Mouse (Mus musculus) midbrain, embryonic 15.5 days (tissue): ENCODE results near the gene Nol4l. TPM values are rescaled to one million over a fixed set of nuclear protein-coding genes. Genes with fewer than 3 reads are reported as not detected.

Source experiments
- ATAC-seq: fragments of 200-750 bp; cut with Nextera tagmentation; replicated peaks from 2 replicates; pipeline ENCODE4 v1.8.0; 2017; ENCODE audit warnings: moderate TSS enrichment
- H3K27ac ChIP-seq: fragments of 300-500 bp; sonication (generic); 2 replicates; pipeline ENCODE4 v1.5.1; 2015; ENCODE audit warnings: mild to moderate bottlenecking, inconsistent platforms
- H3K27me3 ChIP-seq: fragments of 300-500 bp; sonication (generic); replicated peaks from 2 replicates; pipeline ENCODE4 v1.6.1; 2015; ENCODE audit warnings: inconsistent platforms
- H3K36me3 ChIP-seq: fragments of 300-500 bp; sonication (generic); replicated peaks from 2 replicates; pipeline ENCODE4 v1.6.1; 2015; ENCODE audit warnings: inconsistent platforms
- H3K4me1 ChIP-seq: fragments of 300-500 bp; sonication (generic); 2 replicates; pipeline ENCODE4 v1.6.1; 2015; ENCODE audit warnings: inconsistent platforms
- H3K4me2 ChIP-seq: fragments of 300-500 bp; sonication (generic); 2 replicates; pipeline ENCODE4 v1.6.1; 2015; ENCODE audit warnings: inconsistent platforms, mild to moderate bottlenecking, moderate library complexity
- H3K4me3 ChIP-seq: fragments of 300-500 bp; sonication (generic); 2 replicates; pipeline ENCODE4 v1.5.1; 2015; ENCODE audit warnings: mild to moderate bottlenecking, inconsistent platforms
- H3K9ac ChIP-seq: fragments of 300-500 bp; sonication (generic); 2 replicates; pipeline ENCODE4 v1.6.1; 2015; ENCODE audit warnings: mild to moderate bottlenecking, inconsistent platforms
- H3K9me3 ChIP-seq: fragments of 300-500 bp; sonication (generic); 2 replicates; pipeline ENCODE4 v1.6.1; 2016; ENCODE audit warnings: inconsistent platforms
- WGBS: fragments of 180-500 bp; shearing (Covaris S2); methylation state at CpG from one replicate; pipeline ENCODE4 v1.1.7; 2015; ENCODE audit warnings: mixed read lengths; 5-methylcytosine and 5-hydroxymethylcytosine counted together
- polyA plus RNA-seq: library from polyadenylated mRNA; unstranded; fragments of >200 nt; fragmentation: Nextera tagmentation; extraction: Ambion mirVana; gene quantifications from 2 replicates; pipeline ENCODE4 v1.2.1, GENCODE M21; 2015

Gene Nol4l
- polyA plus RNA-seq, 1 experiment from 2014 or later: 54.6 TPM

DNA sequence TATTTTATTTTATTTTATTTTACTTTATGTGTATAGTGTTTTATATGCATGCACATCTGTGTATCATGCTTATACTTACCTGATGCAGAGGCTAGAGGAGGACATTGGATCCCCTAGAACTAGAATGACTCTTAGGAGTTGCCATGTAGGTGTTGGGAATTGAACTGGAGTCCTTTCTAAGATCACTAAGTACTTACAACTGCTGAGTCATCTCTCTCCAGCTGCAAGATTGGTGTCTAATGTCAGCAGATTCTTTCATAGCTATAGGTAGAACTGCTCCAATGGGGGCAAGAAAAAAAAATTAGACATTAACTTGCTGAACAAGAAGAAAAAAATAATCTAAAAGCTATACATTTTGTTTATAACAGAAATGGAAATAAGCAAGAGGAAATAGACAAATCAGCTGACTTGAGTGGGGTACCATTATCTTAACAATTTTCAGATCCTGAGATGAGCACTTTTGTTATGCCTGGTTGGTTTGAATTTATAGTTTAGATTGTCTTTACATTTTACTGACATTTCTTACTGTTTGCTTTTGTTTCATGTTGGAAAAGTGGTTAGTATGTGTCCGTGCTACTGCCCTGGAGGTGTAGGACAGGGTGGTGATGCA, 168.6 kb downstream of the Nol4l start:
- Histone ChIP-seq H3K4me3 (no peak overlapping the region), H3K27ac (no peak overlapping the region), H3K4me1 (no peaks in the 10 kb centered on the region), H3K9me3 (no peaks in the 10 kb centered on the region), H3K9ac (no peak overlapping the region), H3K4me2 (no peak overlapping the region), H3K27me3 (no peaks in the 10 kb centered on the region), H3K36me3 (peaks cover 21% of the 10 kb centered on the region)
- ATAC-seq: no peak
- WGBS: 94% methylated on average over 1 of the region's 1 CpGs

Other genes with a start within 250 kb of the Nol4l start
- gene Kif3b, start 238.6 kb downstream of the Nol4l start, polyA plus RNA-seq: 24.6 and 24.7 TPM in 2 replicates
- 13.7 and 14.9 TPM in 2 replicates for gene Asxl1, start 184.1 kb downstream of the Nol4l start, polyA plus RNA-seq
- gene 4930404H24Rik, start 37.2 kb downstream of the Nol4l start, polyA plus RNA-seq: not detected in 2 replicates
- 94.9 and 98.5 TPM in 2 replicates for gene Commd7, start 102.8 kb upstream of the Nol4l start, polyA plus RNA-seq
- 4.3 and 4.4 TPM in 2 replicates for gene Dnmt3b, start 119.5 kb upstream of the Nol4l start, polyA plus RNA-seq
- 0.13 TPM in 1 of 2 replicates, not detected in the other for gene Dnmt3c, start 166.7 kb upstream of the Nol4l start, polyA plus RNA-seq
- gene Mapre1, start 211.3 kb upstream of the Nol4l start, polyA plus RNA-seq: 333 and 370 TPM in 2 replicates
- 0.04 TPM in 2 replicates for gene Efcab8, start 250.0 kb upstream of the Nol4l start, polyA plus RNA-seq